Mouse (Mus musculus) stomach, postnatal 0 days (tissue): ENCODE results near the gene Mansc1.

Experiments used
- CTCF ChIP-seq: IDR thresholded peaks from 2 replicates; pipeline ENCODE4 v1.5.1; 2016; ENCODE audit warnings: antibody characterized with exemption, low read depth, mild to moderate bottlenecking, moderate library complexity
- EP300 ChIP-seq: optimal IDR thresholded peaks from 2 replicates; pipeline ENCODE3; 2016; ENCODE audit warnings: antibody characterized with exemption

- no peak for TF ChIP-seq CTCF
- TF ChIP-seq EP300: no peak
These were observed 52.8 kb downstream of the Mansc1 start for GRCm38 (mm10) chr6:134579506-134579905.
